Mouse (Mus musculus) ES-E14 (cell line): ENCODE results near the gene Abcb11.

Experiments
- CHD2 ChIP-seq: IDR thresholded peaks from 2 replicates; pipeline ENCODE4 v1.6.1; 2014; ENCODE audit warnings: mild to moderate bottlenecking, low read depth, low read length, inconsistent platforms
- MAFK ChIP-seq: IDR thresholded peaks from 2 replicates; pipeline ENCODE4 v1.6.1; 2014; ENCODE audit warnings: mild to moderate bottlenecking, low read depth, low read length, inconsistent platforms; ENCODE audit not compliant: insufficient read depth
- ZC3H11A ChIP-seq: IDR thresholded peaks from 2 replicates; pipeline ENCODE4 v1.6.1; 2012; ENCODE audit warnings: low read depth, mild to moderate bottlenecking, inconsistent platforms, low read length, borderline replicate concordance

- TF ChIP-seq ZC3H11A (no peak), MAFK (no peak), CHD2 (no peak)
Measured at GRCm38 (mm10) chr2:69324881-69325660, 17.3 kb downstream of the Abcb11 start.
